In genomic region chr4:101392229-101392628, GRCm38 (mm10) we compare ENCODE assay signal across 9 mouse cellular contexts. TPM values are rescaled to one million over a fixed set of nuclear protein-coding genes. Genes with fewer than 3 reads are reported as not detected.
DNase-seq lines count a peak whose midpoint lies in the region; TF ChIP-seq lines count a peak whose summit lies in the region.
"Had no signal": no experiment of that assay in that cellular context is flagged by ENCODE, and none has a peak within 500 bp of the region (broad histone marks: within the 10 kb centered on the region; RNA-seq: fewer than 3 reads in every experiment).

No protein-coding gene starts in this region.

- TF ChIP-seq CTCF in testis, adult 2 months (IDR thresholded peaks at IDR 0.05; ENCODE audit: control insufficient read depth, insufficient read depth, insufficient replicate concordance, low read depth, low read length) = peak; percentile 61; the same call in 1 of the 2 replicates

- no peak for TF ChIP-seq POLR2A in testis, adult 2 months (IDR thresholded peaks at IDR 0.05; ENCODE audit: control insufficient read depth, low read depth, low read length)

- H3K27me3 ChIP-seq in testis, adult 2 months (ENCODE audit: control insufficient read depth, insufficient read depth, low read length) = no peaks in the 10 kb centered on the region
- H3K27me3 ChIP-seq: limb, embryonic 15.5 days had no signal

- no peaks in the 10 kb centered on the region for H3K36me3 ChIP-seq in testis, adult 2 months (ENCODE audit: control insufficient read depth, insufficient read depth, low read length)
- H3K36me3 ChIP-seq: limb, embryonic 15.5 days had no signal

- no peaks in the 10 kb centered on the region for H3K4me1 ChIP-seq in testis, adult 2 months (ENCODE audit: control insufficient read depth, insufficient read depth, low read length)
- H3K4me1 ChIP-seq: limb, embryonic 15.5 days had no signal

- no peak overlapping the region for H3K4me3 ChIP-seq in testis, adult 2 months (ENCODE audit: control insufficient read depth, low read depth, low read length)
- H3K4me3 ChIP-seq: limb, embryonic 15.5 days had no signal

- peak; percentile 34 for DNase-seq in gastrocnemius, adult 18-20 months (ENCODE audit: low spot score)
- no peak for DNase-seq in gastrocnemius, postnatal 25 days
- DNase-seq in urinary bladder, postnatal 14 days (ENCODE audit: low spot score) = peak; percentile 32
- DNase-seq in urinary bladder, postnatal 4 days (ENCODE audit: low spot score in 2 of 2) = no peak
- DNase-seq in embryo, embryonic 11 days = peak; percentile 48
- peak; percentile 62 to 70 for DNase-seq in kidney, postnatal 4 days
- no peak for DNase-seq in left cerebral cortex, adult 9 months (ENCODE audit: low spot score in 2 of 2)

- H3K27ac ChIP-seq in testis, adult 2 months (ENCODE audit: control insufficient read depth, insufficient read depth, low read depth, low read length) = no peak overlapping the region
- H3K27ac ChIP-seq: limb, embryonic 15.5 days had no signal

RNA-seq across cellular contexts. Expression of gene Ak4, which starts 26.8 kb away (rescaled TPM):
- 1 to 10 TPM; 4.9 to 6.6 TPM for total RNA-seq in gastrocnemius, adult 18-20 months (2021)
- total RNA-seq in gastrocnemius, postnatal 25 days (2021) = 1 to 10 TPM; 1.6 to 2.7 TPM
- polyA plus RNA-seq in testis, adult 2 months (2012; rRNA removed) = 3.3 and 4.2 TPM in 2 replicates

Comparison
In these comparisons a context has a peak if more than half of its experiments do, and no peak if none do; other contexts are left out.
1. DNase-seq: peak in gastrocnemius, adult 18-20 months (single experiment), urinary bladder, postnatal 14 days (single experiment), embryo, embryonic 11 days (single experiment) and kidney, postnatal 4 days (2 of 2); none in gastrocnemius, postnatal 25 days (single experiment), urinary bladder, postnatal 4 days (0 of 2) and left cerebral cortex, adult 9 months (0 of 2).